Comparison of ENCODE assay signal across 9 mouse cellular contexts in the genomic region with DNA sequence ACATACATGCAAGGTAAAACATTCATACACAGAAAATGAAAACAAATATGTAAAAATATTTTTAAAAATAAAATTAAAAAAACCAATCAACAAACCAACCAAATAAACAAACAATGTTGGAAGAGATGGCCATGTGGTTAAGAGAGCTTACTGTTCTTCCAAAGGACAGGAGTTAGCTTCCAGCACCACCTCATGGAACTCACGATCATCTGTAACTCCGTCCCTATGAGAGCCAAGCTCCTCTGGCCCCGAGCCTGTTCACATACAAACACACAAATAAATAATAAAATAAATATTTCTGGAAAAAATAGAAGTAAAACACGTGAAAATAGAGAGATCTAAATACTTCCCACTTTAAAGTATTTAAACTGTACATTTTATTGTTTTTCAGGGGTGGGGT.
DNase-seq lines count a peak whose midpoint lies in the region; ATAC-seq and TF ChIP-seq lines count a peak whose summit lies in the region.
"Had no signal": no experiment of that assay in that cellular context is flagged by ENCODE, and none has a peak within 500 bp of the region (broad histone marks: within the 10 kb centered on the region; RNA-seq: fewer than 3 reads in every experiment).

No protein-coding gene starts in this region.

- H3K4me3 ChIP-seq in liver, postnatal 0 days (ENCODE audit: low read depth, low read length): peak overlapping the region; percentile 21; the same call in 1 of the 2 replicates

- no peak for ATAC-seq in liver, postnatal 0 days
- ATAC-seq in megakaryocyte progenitor cell, adult 5-6 weeks (replicated peaks; ENCODE audit: poor library complexity): no peak

- 25% methylated on average over 4 of the region's 4 CpGs for WGBS in liver, postnatal 0 days (ENCODE audit: insufficient replicate concordance)

- no peak for TF ChIP-seq EP300 in liver, postnatal 0 days (IDR thresholded peaks at IDR 0.05; ENCODE audit: low read depth)

- H3K36me3 ChIP-seq in liver, postnatal 0 days (replicated peaks; ENCODE audit: insufficient read depth, low read length): no peaks in the 10 kb centered on the region

- no peaks in the 10 kb centered on the region for H3K9me3 ChIP-seq in liver, postnatal 0 days (ENCODE audit: low read length)

- H3K27me3 ChIP-seq in liver, postnatal 0 days (ENCODE audit: insufficient read depth, low read length): no peaks in the 10 kb centered on the region

- peaks cover 5% of the 10 kb centered on the region; the same call in 1 of the 2 replicates for H3K4me1 ChIP-seq in liver, postnatal 0 days (ENCODE audit: insufficient read depth)

- 0 out of 2 replicates have a peak, but pooled peaks have one; percentile 13 for TF ChIP-seq CTCF in liver, postnatal 0 days (IDR thresholded peaks at IDR 0.05; ENCODE audit: low read depth)

- H3K9ac ChIP-seq in liver, postnatal 0 days (replicated peaks): no peak overlapping the region; the same call in 1 of the 2 replicates

- DNase-seq in cerebellum, postnatal 14 days: peak; percentile 26 to 28
- no peak for DNase-seq in cerebellum, postnatal 4 days (ENCODE audit: low spot score in 2 of 2)
- peak; percentile 30 for DNase-seq in MN1 (ENCODE audit: low spot score)
- peak; percentile 23 for DNase-seq in heart, postnatal 4 days
- DNase-seq in liver, postnatal 0 days: no peak
- DNase-seq in right cerebral cortex, postnatal 36 days (ENCODE audit: low spot score in 2 of 2): no peak
- no peak for DNase-seq in gastrocnemius, postnatal 4 days (ENCODE audit: low spot score in 2 of 2)
- DNase-seq: B cell, adult 2 months had no signal

- H3K4me2 ChIP-seq in liver, postnatal 0 days (ENCODE audit: low read depth, low read length): peak overlapping the region; percentile 67

- H3K27ac ChIP-seq in liver, postnatal 0 days (ENCODE audit: low read depth): no peak overlapping the region

Comparison
In these comparisons a context has a peak if more than half of its experiments do, and no peak if none do; other contexts are left out.
1. DNase-seq: peak in cerebellum, postnatal 14 days (2 of 2), MN1 (single experiment) and heart, postnatal 4 days (single experiment); none in cerebellum, postnatal 4 days (0 of 2), liver, postnatal 0 days (single experiment), right cerebral cortex, postnatal 36 days (0 of 2) and gastrocnemius, postnatal 4 days (0 of 2).